Mouse (Mus musculus) telencephalon, adult 2 months (tissue): ENCODE results near the gene Ptch2.

Experiments
- DNase-seq: peaks from one replicate; pipeline ENCODE4 v3.0.0-alpha.2; 2011; ENCODE audit warnings: low read depth, low spot score

Ptch2 gene

GRCm38 (mm10) chr4:117095551-117096452, at the start of gene Ptch2:
Ptch2 (plus strand) TSS chr4:117096075.
- DNase-seq = no peak

GRCm38 (mm10) chr4:117048836-117049235, 47.0 kb upstream of the Ptch2 start:
- no peak for DNase-seq

GRCm38 (mm10) chr4:117049485-117049884, 46.4 kb upstream of the Ptch2 start:
- DNase-seq = no peak

GRCm38 (mm10) chr4:117052626-117053025, 43.2 kb upstream of the Ptch2 start:
- DNase-seq = no peak

- DNase-seq = no peak
These were observed 41.9 kb upstream of the Ptch2 start for GRCm38 (mm10) chr4:117053956-117054355.

- no peak for DNase-seq
These were observed 39.8 kb upstream of the Ptch2 start for GRCm38 (mm10) chr4:117056102-117056501.

GRCm38 (mm10) chr4:117056514-117056913, 39.4 kb upstream of the Ptch2 start:
- no peak for DNase-seq

GRCm38 (mm10) chr4:117058512-117058911, 37.4 kb upstream of the Ptch2 start:
- DNase-seq = no peak

GRCm38 (mm10) chr4:117062700-117063390, 33.0 kb upstream of the Ptch2 start:
- no peak for DNase-seq

GRCm38 (mm10) chr4:117068035-117068434, 27.8 kb upstream of the Ptch2 start:
- no peak for DNase-seq

GRCm38 (mm10) chr4:117069647-117070046, 26.2 kb upstream of the Ptch2 start:
- no peak for DNase-seq

GRCm38 (mm10) chr4:117070624-117071023, 25.3 kb upstream of the Ptch2 start:
- no peak for DNase-seq

GRCm38 (mm10) chr4:117071183-117071582, 24.7 kb upstream of the Ptch2 start:
- no peak for DNase-seq

- no peak for DNase-seq
These were observed 7.8 kb upstream of the Ptch2 start for GRCm38 (mm10) chr4:117087948-117088640.

GRCm38 (mm10) chr4:117090586-117090985, 5.3 kb upstream of the Ptch2 start:
- DNase-seq = no peak

- no peak for DNase-seq
These were observed 1.1 kb upstream of the Ptch2 start for GRCm38 (mm10) chr4:117094626-117095361.

GRCm38 (mm10) chr4:117096666-117097065, 791 bp downstream of the Ptch2 start:
- no peak for DNase-seq

GRCm38 (mm10) chr4:117097969-117098763, 2.3 kb downstream of the Ptch2 start:
- no peak for DNase-seq

GRCm38 (mm10) chr4:117098764-117099036, 2.8 kb downstream of the Ptch2 start:
- DNase-seq = no peak

GRCm38 (mm10) chr4:117100036-117100435, 4.2 kb downstream of the Ptch2 start:
- no peak for DNase-seq

GRCm38 (mm10) chr4:117101218-117101617, 5.3 kb downstream of the Ptch2 start:
- DNase-seq = no peak
